Mouse (Mus musculus) bone marrow macrophage, adult 2 months (primary cell): ENCODE results near the gene Smim27.

ENCODE experiments used
- CTCF ChIP-seq: IDR thresholded peaks from 2 replicates; pipeline ENCODE4 v1.5.1; 2012; ENCODE audit warnings: low read depth, mild to moderate bottlenecking, low read length, moderate library complexity
- POLR2A ChIP-seq: IDR thresholded peaks from 2 replicates; pipeline ENCODE4 v1.6.1; 2012; ENCODE audit warnings: mild to moderate bottlenecking, low read depth, low read length, borderline replicate concordance

GRCm38 (mm10) chr4:40233062-40233664 lies 36.2 kb upstream of the Smim27 start:
- TF ChIP-seq CTCF (no peak), POLR2A (no peak)
